Mouse (Mus musculus) thymus, postnatal 10 days (tissue): ENCODE measurements at regions not wholly inside any gene's neighbourhood (a gene's known extent, or its start where the extent isn't known, plus 50 kb on each side); places are given as distances from the start of the nearest gene placed in this dataset.
A peak's percentile ranks its signal among the peaks of the same experiment; 100 is the strongest.
"Not testable (repeated sequence)": the region's sequence is repeated elsewhere in the genome, so short reads cannot be mapped to it uniquely, and the experiment has no call there.

Source experiments
- DNase-seq, 2 experiments: peaks; one replicate each; pipeline ENCODE4 v3.0.0; 2021; ENCODE audit warnings: low spot score in 2 of 2

GRCm38 (mm10) chr2:166475624-166476023 is 238.0 kb downstream of the Prex1 start:
- DNase-seq = no peak

GRCm38 (mm10) chr2:166474601-166475000 is 239.0 kb downstream of the Prex1 start:
- no peak for DNase-seq

GRCm38 (mm10) chr2:166471257-166471753 is 242.3 kb downstream of the Prex1 start:
- DNase-seq = no peak

- no peak for DNase-seq
Observed at GRCm38 (mm10) chr2:166469046-166469593, 244.5 kb downstream of the Prex1 start.

GRCm38 (mm10) chr2:166467137-166467536 is 246.5 kb downstream of the Prex1 start:
- DNase-seq = no peak

- no peak for DNase-seq
Observed at GRCm38 (mm10) chr2:166465531-166465930, 248.1 kb downstream of the Prex1 start.

- DNase-seq = no peak
Observed at GRCm38 (mm10) chr2:166463539-166463938, 250.1 kb downstream of the Prex1 start.

GRCm38 (mm10) chr2:166461956-166462355 is 251.7 kb downstream of the Prex1 start:
- no peak for DNase-seq

- DNase-seq = no peak
Observed at GRCm38 (mm10) chr2:166461103-166461502, 252.5 kb downstream of the Prex1 start.

GRCm38 (mm10) chr2:166459955-166460354 is 253.7 kb downstream of the Prex1 start:
- no peak for DNase-seq

- DNase-seq = no peak
Observed at GRCm38 (mm10) chr2:166458953-166459352, 254.7 kb downstream of the Prex1 start.

- no peak for DNase-seq
Observed at GRCm38 (mm10) chr2:166457381-166458172, 256.1 kb downstream of the Prex1 start.

- not testable (repeated sequence) for DNase-seq
Observed at GRCm38 (mm10) chr2:166454160-166454888, 259.3 kb downstream of the Prex1 start.

- DNase-seq = no peak
Observed at GRCm38 (mm10) chr2:166450964-166451363, 262.7 kb downstream of the Prex1 start.

- no peak for DNase-seq
Observed at GRCm38 (mm10) chr2:166450380-166450779, 263.3 kb downstream of the Prex1 start.

- no peak for DNase-seq
Observed at GRCm38 (mm10) chr2:166448724-166449123, 264.9 kb downstream of the Prex1 start.

GRCm38 (mm10) chr2:166448161-166448560 is 265.5 kb downstream of the Prex1 start:
- DNase-seq = no peak

- no peak for DNase-seq
Observed at GRCm38 (mm10) chr2:166446536-166446935, 267.1 kb downstream of the Prex1 start.

- DNase-seq = not testable (repeated sequence)
Observed at GRCm38 (mm10) chr2:166445824-166446223, 267.8 kb downstream of the Prex1 start.

GRCm38 (mm10) chr2:166442997-166443396 is 270.6 kb downstream of the Prex1 start:
- DNase-seq = no peak

GRCm38 (mm10) chr2:166439847-166440775 is 273.5 kb downstream of the Prex1 start:
- peak in 1 of 2 experiments; percentile 72 for DNase-seq
